Mouse (Mus musculus): ENCODE results near the gene Ttll11.

Gene Ttll11

DNA sequence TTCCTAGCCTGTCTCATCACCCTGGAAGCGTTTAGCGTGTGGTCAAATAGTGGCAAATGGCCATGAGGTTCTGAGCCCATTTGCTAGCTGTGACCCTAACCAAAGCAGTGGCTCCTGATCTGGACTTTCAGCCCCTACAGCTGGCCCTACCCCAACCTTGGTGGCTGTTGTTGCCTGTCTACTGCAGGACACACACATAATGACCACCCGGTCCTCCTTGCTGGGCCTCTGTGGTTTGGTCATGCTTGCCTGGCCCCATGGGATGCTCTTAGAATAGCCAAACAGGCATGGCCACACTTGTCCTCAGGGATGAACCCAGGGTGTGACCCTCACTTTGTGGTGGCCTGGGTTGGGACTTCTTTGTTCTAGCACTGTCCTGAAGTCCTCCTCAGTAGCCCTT lies 80.0 kb downstream of the Ttll11 start:
- no peak for DNase-seq (ENCODE audit: low read depth, low spot score)

DNA sequence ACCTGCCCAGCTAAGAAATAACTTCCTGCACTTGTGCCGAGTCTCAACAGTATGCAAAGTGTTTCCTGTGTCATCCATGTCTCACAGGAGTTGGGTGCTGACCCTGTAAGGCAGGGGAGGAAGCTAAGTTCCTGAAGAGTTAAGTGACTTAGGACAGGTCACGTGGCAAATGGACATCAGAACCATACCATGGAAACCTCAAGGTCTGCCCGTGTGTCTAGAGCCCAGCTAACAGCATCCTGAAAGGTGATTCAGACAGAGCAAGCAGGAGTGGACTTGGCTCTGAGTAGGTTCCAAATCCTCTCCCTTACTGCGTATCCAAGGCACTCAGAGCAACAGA lies 80.6 kb downstream of the Ttll11 start:
- DNase-seq (ENCODE audit: low read depth, low spot score), result no peak

DNA sequence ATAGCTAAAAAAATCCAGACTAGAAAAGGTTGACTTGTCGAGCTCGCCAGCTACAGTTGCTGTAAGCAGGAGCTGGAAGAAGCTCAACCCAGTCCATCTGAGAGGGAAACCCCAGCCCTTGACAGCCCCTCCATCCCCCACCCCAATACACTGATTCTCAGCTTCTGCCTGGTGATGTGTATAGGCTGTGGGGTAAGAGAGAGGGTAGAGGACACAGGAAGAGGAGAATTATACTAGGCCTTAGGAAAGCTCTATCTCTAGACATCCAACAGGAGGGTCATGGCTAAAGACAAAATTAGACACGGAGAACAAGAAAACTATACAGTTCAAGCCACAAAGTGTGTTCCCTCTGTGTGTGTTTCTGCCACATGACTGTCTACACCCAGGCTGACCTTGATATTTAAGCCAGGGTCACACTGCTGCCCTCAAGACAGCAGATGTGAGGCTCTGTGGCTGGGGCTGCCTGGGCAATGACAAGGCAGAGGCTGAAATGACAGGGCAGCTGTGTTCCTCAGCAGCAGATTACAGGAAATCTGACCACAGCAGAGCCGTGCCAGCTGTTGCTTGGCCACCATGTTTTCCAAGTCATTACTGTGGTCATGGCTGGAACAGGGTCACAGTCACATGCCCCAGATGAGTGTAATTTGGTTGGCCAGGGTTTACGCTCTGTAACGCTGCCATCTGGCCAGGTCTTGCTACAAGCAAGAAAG lies 81.1 kb downstream of the Ttll11 start:
- no peak for DNase-seq (ENCODE audit: low read depth, low spot score)

DNA sequence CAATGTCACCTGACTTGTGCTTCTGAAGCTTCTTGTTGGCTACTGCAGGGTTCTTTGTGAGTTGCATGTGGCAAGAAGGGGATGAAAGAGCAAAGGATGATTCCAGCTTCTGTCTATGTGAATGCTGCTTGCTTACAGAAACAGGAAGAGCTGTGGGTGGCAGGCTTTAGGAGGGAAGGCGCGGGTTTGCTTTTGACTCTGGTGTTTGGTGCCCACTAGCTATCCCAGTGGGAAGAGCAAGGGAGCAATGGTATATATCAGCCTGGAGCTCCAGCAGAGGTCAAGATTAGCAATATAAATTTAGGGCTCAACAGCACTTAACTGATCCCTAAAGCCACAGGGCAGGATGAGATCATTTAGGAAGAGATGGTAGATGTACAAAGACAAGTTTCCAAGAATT lies 82.6 kb downstream of the Ttll11 start:
- DNase-seq (ENCODE audit: low read depth, low spot score), result no peak

DNA sequence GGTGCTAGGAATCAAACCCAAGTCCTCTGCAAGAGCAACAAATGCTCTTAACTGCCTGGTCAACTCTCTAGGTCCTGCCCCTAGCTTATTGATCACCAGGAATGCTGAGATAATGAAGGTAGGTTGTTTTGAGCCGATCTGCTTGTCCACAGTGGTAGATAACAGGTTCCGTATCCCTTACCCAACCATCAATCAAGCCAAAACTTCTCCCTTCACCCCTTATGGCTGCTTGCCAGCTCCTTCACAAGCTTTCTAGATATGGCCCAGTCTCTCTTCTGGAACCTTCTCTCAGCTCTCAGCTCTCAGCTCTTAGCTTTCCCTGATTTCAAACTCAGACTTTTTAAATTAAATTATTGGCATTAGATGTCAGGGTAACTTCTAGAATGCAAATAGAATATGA lies 85.2 kb downstream of the Ttll11 start:
- no peak for DNase-seq (ENCODE audit: low read depth, low spot score)

DNA sequence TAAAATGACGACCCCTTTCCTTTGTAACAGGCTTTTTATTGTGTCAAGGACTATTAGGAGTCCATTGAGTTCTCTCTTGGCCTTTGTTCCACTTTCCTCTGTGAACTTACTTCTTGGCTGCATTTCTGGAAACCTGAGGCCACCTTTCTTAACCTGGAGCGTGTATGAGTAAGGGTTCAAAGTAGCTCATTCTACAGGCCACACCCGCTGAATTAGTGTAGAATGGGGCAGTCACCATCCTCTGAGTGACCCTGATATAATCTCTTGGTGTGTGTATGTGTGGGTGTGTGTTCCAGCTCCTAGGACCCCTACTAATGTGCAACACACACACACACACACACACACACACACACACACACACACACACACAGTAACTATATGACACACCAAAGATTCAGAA lies 89.1 kb downstream of the Ttll11 start:
- DNase-seq (ENCODE audit: low read depth, low spot score), result no peak

DNA sequence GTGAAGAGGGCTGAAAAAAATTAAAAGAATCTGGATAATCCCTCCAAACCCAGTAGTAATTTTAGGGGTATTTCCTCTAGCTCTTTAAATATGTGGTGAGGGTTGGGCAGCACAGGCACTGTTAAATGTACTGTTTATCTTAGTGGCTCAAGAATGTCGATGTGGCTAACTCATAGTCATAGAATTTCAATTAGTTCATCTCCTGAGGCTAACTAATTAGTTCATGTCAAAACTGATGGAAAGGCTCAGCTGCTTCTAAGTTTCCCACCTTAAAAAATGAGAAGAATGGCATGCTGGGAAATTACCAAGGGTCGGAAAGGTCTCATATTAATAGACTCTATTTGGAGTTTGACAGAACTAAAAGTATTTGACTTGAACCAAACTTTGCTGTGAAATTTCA lies 89.9 kb downstream of the Ttll11 start:
- DNase-seq (ENCODE audit: low read depth, low spot score), result no peak

DNA sequence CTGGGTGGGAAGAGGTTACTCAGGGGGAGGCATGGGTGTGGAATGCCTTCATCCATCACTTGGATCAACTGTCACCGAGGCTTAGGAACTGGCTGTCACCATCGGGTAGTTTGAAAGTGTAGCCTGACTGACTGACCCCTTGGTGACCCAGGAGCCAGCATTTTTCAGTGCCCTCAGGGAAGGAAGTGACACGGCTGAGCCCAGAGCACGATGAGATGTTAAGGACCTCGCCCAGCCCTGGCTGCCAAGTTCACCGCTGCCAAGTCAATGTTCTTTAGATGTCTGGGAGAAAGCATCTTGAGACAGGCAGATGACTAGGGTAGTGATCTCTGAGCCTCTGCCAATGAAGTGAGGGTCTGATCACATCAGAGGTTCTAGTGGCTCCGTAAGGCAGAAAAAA lies 95.4 kb downstream of the Ttll11 start:
- DNase-seq (ENCODE audit: low read depth, low spot score), result no peak

DNA sequence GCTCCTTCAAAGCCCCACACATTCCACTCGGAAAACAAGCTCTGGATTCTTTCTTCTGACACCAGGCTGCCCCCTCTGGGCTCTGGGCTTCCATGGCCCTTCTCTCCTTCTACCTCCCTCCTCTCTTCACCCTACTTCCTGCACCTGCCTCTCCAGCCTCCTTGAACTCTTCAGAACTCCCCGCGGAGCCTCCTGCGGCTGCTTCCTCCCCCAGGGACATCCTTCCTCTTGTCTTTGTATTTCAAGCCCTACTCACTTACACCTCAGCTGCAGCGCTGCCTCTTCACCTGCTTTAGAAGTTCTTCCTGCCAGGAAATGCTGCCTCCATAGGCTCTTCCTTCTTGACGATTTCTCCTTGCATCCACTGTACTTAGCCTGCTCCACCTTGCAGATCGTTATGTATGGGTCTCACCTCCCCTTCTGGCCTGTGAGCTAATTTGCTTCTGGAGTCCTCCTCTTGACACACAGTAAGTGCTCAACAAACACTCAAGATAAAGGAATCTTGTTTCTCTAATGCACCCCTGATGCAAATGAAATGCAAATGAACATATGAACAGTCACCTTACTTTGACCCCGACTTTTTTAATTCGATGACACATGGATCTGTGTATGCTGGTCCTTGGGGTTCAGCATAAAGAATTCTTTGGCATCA lies 97.3 kb downstream of the Ttll11 start:
- no peak for DNase-seq (ENCODE audit: low read depth, low spot score)

DNA sequence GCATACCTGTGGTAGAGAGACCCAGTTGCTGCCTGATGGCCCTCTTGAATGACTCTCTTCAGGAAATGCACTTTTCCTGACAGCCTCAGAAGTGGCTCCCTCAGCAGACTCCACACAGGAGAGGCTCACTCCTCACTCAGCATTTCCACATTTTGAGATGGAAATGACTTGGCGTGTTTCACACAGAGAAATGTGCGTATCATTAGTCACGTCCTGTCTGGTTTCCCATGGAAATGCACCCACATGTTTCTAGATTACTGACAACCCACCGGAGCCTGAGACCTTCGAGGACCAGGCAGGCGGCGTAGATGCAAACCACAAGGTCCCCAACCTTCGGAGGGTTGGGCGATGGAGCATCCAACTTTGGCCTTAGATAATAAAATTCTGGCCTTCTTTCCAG lies 97.8 kb downstream of the Ttll11 start:
- no peak for DNase-seq (ENCODE audit: low read depth, low spot score)

DNA sequence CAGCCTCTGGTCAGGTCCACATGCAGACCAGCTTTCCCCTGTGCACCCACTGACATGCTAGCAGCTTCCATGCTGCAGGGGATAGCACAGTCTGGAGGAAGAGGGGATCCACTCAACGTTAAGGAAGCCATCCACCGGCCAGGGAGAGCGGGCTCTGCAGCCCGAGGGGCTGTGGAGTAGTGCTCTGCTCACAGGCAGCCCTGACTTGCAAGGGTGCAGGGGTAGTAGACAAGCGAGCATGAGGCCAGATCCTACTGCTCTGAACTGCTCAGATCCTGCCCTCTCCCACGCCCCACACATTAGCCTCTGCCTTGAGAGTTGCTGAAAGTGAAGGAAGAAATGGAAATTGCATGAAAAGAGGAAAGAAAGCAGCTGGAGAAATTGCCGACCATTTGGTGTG lies 99.4 kb downstream of the Ttll11 start:
- no peak for DNase-seq (ENCODE audit: low read depth, low spot score)

DNA sequence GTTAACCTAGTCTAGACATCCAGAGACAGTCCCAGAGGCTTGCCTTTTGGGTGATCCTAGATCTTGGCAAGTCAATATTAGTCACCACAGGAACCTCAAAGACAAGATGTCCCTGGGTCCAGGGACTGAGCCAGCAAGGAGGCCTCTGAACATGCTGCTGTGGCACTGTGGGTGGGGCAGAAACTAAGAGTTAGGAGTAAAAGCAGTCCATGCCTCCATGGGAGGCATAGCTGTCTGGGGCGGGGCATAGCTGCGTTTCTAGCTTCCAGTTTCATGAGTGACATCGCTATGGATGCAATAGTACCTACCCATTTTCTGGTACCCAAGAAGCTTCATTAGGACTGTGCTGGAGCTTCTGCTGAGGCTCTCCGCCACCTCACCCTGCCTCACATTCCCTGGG lies 99.8 kb downstream of the Ttll11 start:
- DNase-seq (ENCODE audit: low read depth, low spot score), result no peak

DNA sequence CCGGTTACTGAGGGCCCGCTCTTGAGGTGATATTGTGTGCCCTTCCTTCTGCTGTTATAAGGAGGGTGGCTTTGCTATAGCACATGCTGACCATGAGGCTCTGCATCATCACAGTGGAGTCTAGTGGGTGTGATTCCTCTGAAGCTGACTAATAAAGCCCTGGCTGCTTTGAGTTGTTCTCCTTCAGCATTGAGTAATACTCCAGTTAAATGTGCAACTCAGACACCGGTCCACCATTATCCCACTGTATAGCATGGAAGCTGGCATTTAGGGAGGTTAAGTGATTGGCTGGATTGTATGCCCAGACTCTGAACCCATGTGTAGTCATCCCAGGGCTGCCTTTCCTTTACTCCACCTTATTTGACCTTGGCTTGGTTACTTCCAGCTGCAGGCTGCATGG lies 101.2 kb downstream of the Ttll11 start:
- DNase-seq (ENCODE audit: low read depth, low spot score), result no peak

DNA sequence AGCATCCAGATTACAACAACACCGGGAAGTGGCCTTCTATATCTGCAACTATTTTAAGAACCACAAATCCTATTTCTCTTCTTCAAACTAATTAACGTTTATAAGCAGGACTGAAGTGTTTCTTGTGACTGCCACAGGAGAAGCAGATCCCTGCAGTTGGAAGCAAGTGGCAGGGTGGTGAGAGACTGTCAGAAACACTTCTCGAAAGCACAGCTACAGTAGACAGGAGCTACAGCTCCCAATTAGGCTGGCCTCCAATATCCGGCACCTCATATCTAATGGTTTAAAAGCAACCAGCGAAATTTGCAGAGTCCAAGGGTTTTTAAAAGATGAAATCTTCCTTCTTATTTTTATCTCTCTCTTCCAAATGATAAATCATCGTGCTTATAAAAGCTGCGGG lies 104.1 kb downstream of the Ttll11 start:
- no peak for DNase-seq (ENCODE audit: low read depth, low spot score)

DNA sequence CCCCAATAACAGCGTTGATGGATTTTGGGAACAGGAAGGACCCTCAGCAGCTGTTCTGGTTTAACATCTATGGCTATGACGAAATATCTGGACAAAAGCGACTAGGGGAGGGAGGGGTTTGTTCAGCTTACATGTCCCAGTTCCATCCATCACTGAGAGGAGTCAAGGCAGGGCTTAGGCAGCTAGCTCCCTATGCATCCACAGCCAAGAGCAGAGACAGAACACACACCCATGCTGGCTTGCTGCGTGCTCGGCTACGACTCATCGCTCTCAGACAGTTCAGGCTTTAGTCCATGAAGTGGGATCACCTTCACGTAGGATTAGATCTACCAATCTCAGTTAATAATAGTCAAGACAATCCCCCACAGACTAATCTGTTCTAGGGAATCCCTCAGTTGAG lies 105.3 kb downstream of the Ttll11 start:
- no peak for DNase-seq (ENCODE audit: low read depth, low spot score)

DNA sequence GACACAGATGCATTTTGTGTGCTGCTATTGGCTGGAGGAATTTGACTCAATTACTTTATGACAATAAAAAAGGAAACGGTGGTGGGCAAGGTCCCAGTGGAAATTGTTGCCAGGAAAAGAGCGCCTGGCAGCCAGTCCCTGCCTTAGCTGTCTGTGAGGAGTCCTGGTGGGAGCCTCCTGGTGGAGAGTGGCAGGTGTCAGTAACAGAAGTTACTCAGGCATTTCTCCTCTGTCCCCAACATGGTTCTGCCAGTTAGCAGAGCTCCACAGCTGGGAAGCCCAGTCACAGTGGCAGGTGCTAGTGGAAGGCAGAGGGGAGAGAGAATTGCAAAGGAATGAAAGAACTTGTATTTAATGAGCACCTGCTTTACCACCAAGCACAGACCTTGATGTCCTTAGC lies 110.5 kb downstream of the Ttll11 start:
- no peak for DNase-seq (ENCODE audit: low read depth, low spot score)

DNA sequence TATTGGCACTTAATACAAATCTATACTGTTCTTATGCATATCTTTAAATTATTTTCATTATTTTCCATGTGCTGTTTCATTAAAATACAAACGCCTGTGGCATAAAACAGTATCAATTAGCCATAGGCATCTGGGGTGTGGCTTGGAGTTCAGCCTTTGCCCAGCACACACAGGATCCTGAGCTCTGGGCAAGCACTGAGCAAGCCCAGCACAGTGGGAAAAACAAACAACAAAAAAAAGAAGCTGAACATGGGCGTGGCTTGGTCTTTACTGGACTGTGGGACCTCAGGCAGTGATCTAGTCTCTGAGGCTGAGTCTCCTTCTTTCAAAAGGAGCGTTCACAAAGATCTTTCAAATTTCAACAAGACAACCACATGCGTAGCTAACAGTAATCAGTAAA lies 116.4 kb downstream of the Ttll11 start:
- no peak for DNase-seq (ENCODE audit: low read depth, low spot score)

DNA sequence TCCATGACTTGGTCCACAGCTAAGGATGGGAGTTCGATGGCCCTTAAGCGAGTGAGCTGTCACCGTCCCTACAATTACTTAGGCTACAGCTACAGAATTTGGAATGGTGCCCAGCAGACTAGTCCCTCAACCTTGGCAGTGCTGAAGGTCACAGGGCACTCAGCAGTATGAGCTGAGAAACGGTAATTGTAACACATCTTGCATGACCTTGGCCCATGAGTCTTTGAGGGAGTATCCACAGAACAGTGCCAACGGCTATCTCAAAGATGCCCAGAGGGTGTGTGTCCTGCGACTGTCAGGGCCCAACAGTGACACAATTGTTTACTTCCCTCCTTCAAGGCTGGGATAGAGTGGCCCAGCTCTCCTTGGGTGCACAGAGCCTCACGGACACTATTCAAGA lies 118.5 kb downstream of the Ttll11 start:
- DNase-seq (ENCODE audit: low read depth, low spot score), result no peak

DNA sequence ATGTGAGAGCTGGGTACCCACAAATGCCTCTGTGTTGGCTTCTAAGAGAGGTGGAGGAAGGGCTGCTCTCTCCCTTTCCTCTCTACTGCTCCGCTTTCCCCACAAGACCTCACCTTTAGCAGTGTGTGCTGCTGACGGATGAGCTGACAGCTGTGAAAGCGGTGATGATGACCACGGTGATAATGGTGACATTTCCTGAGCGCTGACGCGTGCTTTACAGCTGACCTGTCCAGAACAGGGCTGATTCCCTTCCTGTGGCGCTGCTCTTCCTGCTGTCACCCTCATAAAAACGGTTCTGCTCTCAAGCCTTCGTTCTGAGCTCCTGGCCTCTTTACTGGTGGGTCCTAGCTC lies 119.3 kb downstream of the Ttll11 start:
- DNase-seq (ENCODE audit: low read depth, low spot score), result no peak

DNA sequence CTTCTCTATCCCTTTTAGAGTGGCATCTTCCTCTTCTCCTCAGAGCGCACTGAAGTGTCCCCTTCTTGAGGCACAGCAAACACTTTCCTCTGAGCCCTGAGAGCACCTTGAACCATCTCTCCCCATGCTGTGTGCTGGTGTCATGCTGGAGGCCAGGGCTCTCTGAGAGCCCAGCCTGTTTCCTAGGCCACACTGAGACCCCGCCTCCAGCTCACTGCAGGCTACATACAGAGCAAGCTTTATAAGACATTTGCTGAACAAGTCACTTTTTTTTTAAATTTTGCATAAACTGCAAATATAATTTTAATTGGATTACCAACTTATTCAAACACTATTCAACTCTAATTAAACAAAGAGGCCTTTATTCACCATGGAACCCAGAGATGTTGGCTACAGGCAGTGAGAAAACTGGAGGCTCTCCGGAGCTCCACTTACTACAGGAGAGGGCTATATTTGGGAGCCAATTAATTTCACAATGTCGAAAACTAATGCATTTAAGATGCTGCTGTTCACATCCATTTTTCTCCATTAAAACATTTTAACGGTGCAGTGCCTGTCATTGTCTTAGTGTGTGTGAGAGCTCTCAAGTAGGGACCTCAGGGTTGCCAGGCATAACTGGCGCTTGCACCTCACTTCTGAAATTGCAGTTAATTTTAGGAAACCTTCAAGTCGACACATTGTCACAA lies 119.9 kb downstream of the Ttll11 start:
- DNase-seq (ENCODE audit: low read depth, low spot score), result no peak

DNA sequence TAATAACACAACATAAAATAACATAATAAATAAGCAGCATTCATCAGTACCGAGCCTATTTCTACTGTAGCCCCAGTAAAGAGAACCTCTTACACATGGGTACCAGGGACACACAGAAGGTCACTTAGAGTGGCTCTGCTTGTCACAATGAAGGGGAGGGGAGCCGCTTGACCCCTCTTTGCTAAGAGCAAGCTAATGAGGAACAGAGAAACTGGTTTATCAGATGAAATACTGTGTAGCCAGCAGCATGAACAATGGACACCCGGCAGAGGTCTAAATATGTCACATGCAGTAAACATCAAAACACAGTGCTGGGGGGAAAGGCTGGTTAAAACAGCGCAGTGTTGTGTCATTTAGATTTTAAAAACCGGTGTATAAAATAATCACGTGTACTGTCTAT lies 121.4 kb downstream of the Ttll11 start:
- no peak for DNase-seq (ENCODE audit: low read depth, low spot score)

DNA sequence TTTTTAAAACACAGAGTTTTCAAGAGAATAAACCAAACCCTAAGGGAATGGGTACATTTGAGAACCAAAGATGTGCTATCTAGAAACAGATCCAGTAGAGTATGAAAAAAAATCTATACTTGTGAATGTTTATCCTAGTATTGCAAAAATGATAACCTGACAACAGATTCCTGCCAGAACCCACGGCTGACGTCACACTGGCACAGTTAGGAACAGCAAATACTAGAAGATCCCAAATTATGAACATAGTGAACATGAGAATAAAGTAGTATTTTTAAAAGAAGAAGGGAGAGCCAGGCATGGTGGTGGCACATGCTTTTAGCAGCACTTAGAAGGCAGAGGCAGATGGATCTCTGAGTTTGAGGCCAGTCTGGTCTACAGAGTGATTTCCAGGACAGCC lies 122.8 kb downstream of the Ttll11 start:
- DNase-seq (ENCODE audit: low read depth, low spot score), result no peak

DNA sequence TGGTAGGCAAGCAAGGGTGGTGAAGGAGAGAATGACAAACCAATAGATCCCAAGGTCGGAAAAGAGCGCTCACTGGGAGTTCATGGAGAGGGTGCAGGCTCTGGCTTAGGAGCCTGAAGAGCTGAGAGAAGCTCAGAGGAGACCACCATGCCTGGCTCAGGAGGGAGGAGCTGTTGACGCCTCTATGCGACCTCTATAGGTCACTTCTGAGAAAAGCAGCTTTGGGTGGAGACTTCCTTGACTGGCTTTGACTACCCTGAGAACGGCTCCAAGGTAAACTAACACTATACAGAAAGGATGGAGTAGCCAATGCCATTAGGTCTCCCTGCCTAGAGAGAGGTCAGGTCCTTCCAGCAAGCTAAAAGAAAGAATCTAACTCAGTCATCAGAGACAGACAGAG lies 124.8 kb downstream of the Ttll11 start:
- no peak for DNase-seq (ENCODE audit: low read depth, low spot score)
